Mouse (Mus musculus) megakaryocyte, embryonic 14.5 days (primary cell): ENCODE data around the gene Ryr1.

Experiments
- FLI1 ChIP-seq: IDR thresholded peaks from 2 replicates; pipeline ENCODE4 v1.6.1; 2012; ENCODE audit warnings: low read length, inconsistent platforms, mixed read lengths
- GATA1 ChIP-seq: IDR thresholded peaks from 3 replicates; pipeline ENCODE4 v1.6.1; 2012; ENCODE audit warnings: mixed read lengths, low read length, inconsistent platforms, borderline replicate concordance

GRCm38 (mm10) chr7:29000651-29001605 lies 124.1 kb downstream of the Ryr1 start:
- TF ChIP-seq GATA1 (no peak), FLI1 (no peak; the same call in 1 of the 2 replicates)
